Mouse (Mus musculus) liver, embryonic 14.5 days (tissue): ENCODE results near the gene Gm17174.

Source experiments
- CTCF ChIP-seq: IDR thresholded peaks from 2 replicates; pipeline ENCODE4 v1.5.1; 2016; ENCODE audit warnings: antibody characterized with exemption, low read depth, control low read depth
- EP300 ChIP-seq: IDR thresholded peaks from 2 replicates; pipeline ENCODE4 v1.6.1; 2016; ENCODE audit warnings: antibody characterized with exemption, low read depth

DNA sequence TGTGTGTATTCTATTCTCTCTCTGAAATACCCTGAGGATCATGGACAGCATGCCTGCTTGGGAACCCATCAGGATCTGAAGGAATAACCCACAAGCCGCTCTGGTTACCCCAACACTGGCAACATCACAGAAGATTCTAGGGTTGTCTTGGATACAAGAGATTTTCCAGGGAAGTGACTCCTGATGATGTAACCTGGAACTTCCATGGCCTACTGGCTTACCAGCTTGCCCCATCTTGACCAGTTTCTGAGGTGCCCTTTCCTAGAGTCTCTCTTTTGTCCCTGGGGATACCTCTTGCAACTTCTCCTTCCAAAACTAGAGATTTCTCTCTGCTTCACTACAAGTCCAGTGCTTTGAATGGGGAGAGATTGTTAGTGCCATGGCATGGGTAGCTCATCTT is 19.3 kb upstream of the Gm17174 start, which contains the start of gene Gm17078:
- TF ChIP-seq CTCF (no peak), EP300 (no peak)
